Mouse (Mus musculus) hindbrain, embryonic 15.5 days (tissue): ENCODE data around the gene Ntrk3. TPM values are rescaled to one million over a fixed set of nuclear protein-coding genes. Genes with fewer than 3 reads are reported as not detected.

Experiments
- ATAC-seq: fragments of 200-750 bp; cut with Nextera tagmentation; 2 replicates; pipeline ENCODE4 v1.8.0; 2017; ENCODE audit warnings: low read depth, moderate number of reproducible peaks, moderate TSS enrichment; ENCODE audit not compliant: low FRiP score
- H3K27ac ChIP-seq: fragments of 300-500 bp; sonication (generic); replicated peaks from 2 replicates; pipeline ENCODE4 v1.5.1; 2015; ENCODE audit warnings: mild to moderate bottlenecking, inconsistent platforms
- H3K27me3 ChIP-seq: fragments of 300-500 bp; sonication (generic); 2 replicates; pipeline ENCODE4 v1.6.1; 2015; ENCODE audit warnings: control low read depth, inconsistent platforms
- H3K36me3 ChIP-seq: fragments of 300-500 bp; sonication (generic); 2 replicates; pipeline ENCODE4 v1.6.1; 2015; ENCODE audit warnings: control low read depth, inconsistent platforms
- H3K4me1 ChIP-seq: fragments of 300-500 bp; sonication (generic); replicated peaks from 2 replicates; pipeline ENCODE4 v1.6.1; 2015; ENCODE audit warnings: control low read depth, inconsistent platforms
- H3K4me2 ChIP-seq: fragments of 300-500 bp; sonication (generic); 2 replicates; pipeline ENCODE4 v1.6.1; 2015; ENCODE audit warnings: moderate library complexity, mild to moderate bottlenecking, inconsistent platforms
- H3K4me3 ChIP-seq: fragments of 300-500 bp; sonication (generic); 2 replicates; pipeline ENCODE4 v1.5.1; 2015; ENCODE audit warnings: mild to moderate bottlenecking, inconsistent platforms
- H3K9ac ChIP-seq: fragments of 300-500 bp; sonication (generic); 2 replicates; pipeline ENCODE4 v1.6.1; 2015; ENCODE audit warnings: inconsistent platforms
- H3K9me3 ChIP-seq: fragments of 300-500 bp; sonication (generic); 2 replicates; pipeline ENCODE4 v1.6.1; 2016; ENCODE audit warnings: control low read depth, inconsistent platforms
- WGBS: fragments of 180-500 bp; shearing (Covaris S2); methylation state at CpG from one replicate; pipeline ENCODE4 v1.1.7; 2015; 5-methylcytosine and 5-hydroxymethylcytosine counted together
- polyA plus RNA-seq: library from polyadenylated mRNA; unstranded; fragments of >200 nt; fragmentation: Nextera tagmentation; extraction: Ambion mirVana; gene quantifications from 2 replicates; pipeline ENCODE4 v1.2.1, GENCODE M21; 2015

Gene Ntrk3
- polyA plus RNA-seq, 1 experiment from 2014 or later, result 23.3 TPM

- no peaks in the 10 kb centered on the region for H3K36me3 ChIP-seq
- H3K9ac ChIP-seq, result no peak overlapping the region
- H3K27me3 ChIP-seq, result no peaks in the 10 kb centered on the region
- WGBS, result 25% methylated on average over 6 of the region's 6 CpGs
- peaks cover 9% of the 10 kb centered on the region; the same call in 1 of the 2 replicates for H3K4me1 ChIP-seq
- no peak overlapping the region for H3K4me3 ChIP-seq
- H3K27ac ChIP-seq, result no peak overlapping the region
- H3K4me2 ChIP-seq, result no peak overlapping the region
- ATAC-seq, result no peak
- H3K9me3 ChIP-seq, result no peaks in the 10 kb centered on the region
Measured at GRCm38 (mm10) chr7:78530286-78530685, 207.5 kb downstream of the Ntrk3 start.

GRCm38 (mm10) chr7:78528008-78528407 lies 209.8 kb downstream of the Ntrk3 start:
- Histone ChIP-seq H3K36me3 (no peaks in the 10 kb centered on the region), H3K4me2 (no peak overlapping the region), H3K9me3 (no peaks in the 10 kb centered on the region), H3K4me3 (no peak overlapping the region), H3K27me3 (no peaks in the 10 kb centered on the region), H3K27ac (no peak overlapping the region), H3K9ac (no peak overlapping the region), H3K4me1 (peaks cover 22% of the 10 kb centered on the region)
- no peak for ATAC-seq
- WGBS, result 72% methylated on average over 3 of the region's 3 CpGs

- no peak for ATAC-seq
- H3K9me3 ChIP-seq, result no peaks in the 10 kb centered on the region
- WGBS, result 46% methylated on average over 4 of the region's 4 CpGs
Measured at GRCm38 (mm10) chr7:78527564-78527963, 210.2 kb downstream of the Ntrk3 start.

GRCm38 (mm10) chr7:78520243-78520927 lies 217.4 kb downstream of the Ntrk3 start:
- Histone ChIP-seq H3K4me3 (no peak overlapping the region), H3K27me3 (no peaks in the 10 kb centered on the region), H3K4me1 (peaks cover 25% of the 10 kb centered on the region), H3K9me3 (no peaks in the 10 kb centered on the region), H3K9ac (no peak overlapping the region), H3K4me2 (no peak overlapping the region), H3K36me3 (peaks cover 10% of the 10 kb centered on the region), H3K27ac (no peak overlapping the region)
- WGBS, result 91% methylated on average over 9 of the region's 9 CpGs
- ATAC-seq, result no peak

More at GRCm38 (mm10) chr7:78527564-78527963, 210.2 kb downstream of the Ntrk3 start:
- no peak overlapping the region for H3K27ac ChIP-seq
- H3K9ac ChIP-seq, result no peak overlapping the region
- H3K27me3 ChIP-seq, result no peaks in the 10 kb centered on the region
- H3K4me3 ChIP-seq, result no peak overlapping the region
- H3K4me1 ChIP-seq, result peaks cover 22% of the 10 kb centered on the region
- no peaks in the 10 kb centered on the region for H3K36me3 ChIP-seq
- H3K4me2 ChIP-seq, result no peak overlapping the region

GRCm38 (mm10) chr7:78519689-78520088 lies 218.1 kb downstream of the Ntrk3 start:
- H3K9ac ChIP-seq, result no peak overlapping the region
- no peak overlapping the region for H3K27ac ChIP-seq
- no peak for ATAC-seq
- no peaks in the 10 kb centered on the region for H3K9me3 ChIP-seq
- H3K4me2 ChIP-seq, result no peak overlapping the region
- 74% methylated on average over 3 of the region's 3 CpGs for WGBS
- no peak overlapping the region for H3K4me3 ChIP-seq
- peaks cover 13% of the 10 kb centered on the region for H3K36me3 ChIP-seq
- H3K4me1 ChIP-seq, result peaks cover 20% of the 10 kb centered on the region
- H3K27me3 ChIP-seq, result no peaks in the 10 kb centered on the region

- no peak overlapping the region for H3K27ac ChIP-seq
- WGBS, result 73% methylated on average over 5 of the region's 5 CpGs
Measured at GRCm38 (mm10) chr7:78518760-78519363, 218.9 kb downstream of the Ntrk3 start.

GRCm38 (mm10) chr7:78515042-78515609 lies 222.7 kb downstream of the Ntrk3 start:
- WGBS, result 82% methylated on average over 7 of the region's 7 CpGs
- H3K4me1 ChIP-seq, result 0 out of 2 replicates have a peak, but pooled peaks cover 11% of the 10 kb centered on the region
- no peak for ATAC-seq
- no peak overlapping the region for H3K9ac ChIP-seq
- no peak overlapping the region for H3K4me3 ChIP-seq
- H3K9me3 ChIP-seq, result no peaks in the 10 kb centered on the region
- H3K27ac ChIP-seq, result no peak overlapping the region
- no peak overlapping the region for H3K4me2 ChIP-seq
- no peaks in the 10 kb centered on the region for H3K27me3 ChIP-seq
- H3K36me3 ChIP-seq, result peaks cover 32% of the 10 kb centered on the region

More at GRCm38 (mm10) chr7:78518760-78519363, 218.9 kb downstream of the Ntrk3 start:
- Histone ChIP-seq H3K4me1 (peaks cover 12% of the 10 kb centered on the region), H3K9ac (no peak overlapping the region), H3K9me3 (no peaks in the 10 kb centered on the region), H3K36me3 (peaks cover 18% of the 10 kb centered on the region), H3K4me2 (no peak overlapping the region), H3K4me3 (no peak overlapping the region), H3K27me3 (no peaks in the 10 kb centered on the region)
- ATAC-seq, result peak; percentile 65

GRCm38 (mm10) chr7:78507032-78507611 lies 230.7 kb downstream of the Ntrk3 start:
- ATAC-seq, result no peak
- WGBS, result 81% methylated on average over 2 of the region's 2 CpGs
- no peaks in the 10 kb centered on the region; the same call in 1 of the 2 replicates for H3K4me1 ChIP-seq
- no peak overlapping the region for H3K4me3 ChIP-seq
- peaks cover 4% of the 10 kb centered on the region; the same call in 1 of the 2 replicates for H3K36me3 ChIP-seq
- H3K27ac ChIP-seq, result no peak overlapping the region
- no peak overlapping the region for H3K4me2 ChIP-seq
- no peaks in the 10 kb centered on the region for H3K27me3 ChIP-seq
- no peak overlapping the region for H3K9ac ChIP-seq
- H3K9me3 ChIP-seq, result no peaks in the 10 kb centered on the region

GRCm38 (mm10) chr7:78500863-78501262 lies 236.9 kb downstream of the Ntrk3 start:
- 87% methylated on average over 5 of the region's 5 CpGs for WGBS
- no peaks in the 10 kb centered on the region for H3K9me3 ChIP-seq

GRCm38 (mm10) chr7:78499970-78500369 lies 237.8 kb downstream of the Ntrk3 start:
- no peaks in the 10 kb centered on the region for H3K36me3 ChIP-seq
- no peaks in the 10 kb centered on the region for H3K4me1 ChIP-seq
- 86% methylated on average over 1 of the region's 1 CpGs for WGBS
- H3K27ac ChIP-seq, result no peak overlapping the region
- H3K9ac ChIP-seq, result no peak overlapping the region
- H3K4me3 ChIP-seq, result no peak overlapping the region
- no peaks in the 10 kb centered on the region for H3K27me3 ChIP-seq
- no peaks in the 10 kb centered on the region for H3K9me3 ChIP-seq
- no peak for ATAC-seq
- H3K4me2 ChIP-seq, result no peak overlapping the region

More at GRCm38 (mm10) chr7:78500863-78501262, 236.9 kb downstream of the Ntrk3 start:
- no peak overlapping the region for H3K9ac ChIP-seq
- H3K27ac ChIP-seq, result no peak overlapping the region
- H3K4me1 ChIP-seq, result no peaks in the 10 kb centered on the region
- H3K27me3 ChIP-seq, result no peaks in the 10 kb centered on the region
- H3K4me3 ChIP-seq, result no peak overlapping the region
- ATAC-seq, result no peak
- no peak overlapping the region for H3K4me2 ChIP-seq
- H3K36me3 ChIP-seq, result no peaks in the 10 kb centered on the region

GRCm38 (mm10) chr7:78498356-78498755 lies 239.5 kb downstream of the Ntrk3 start:
- no peaks in the 10 kb centered on the region for H3K4me1 ChIP-seq
- H3K9ac ChIP-seq, result no peak overlapping the region
- 90% methylated on average over 4 of the region's 4 CpGs for WGBS
- no peaks in the 10 kb centered on the region for H3K27me3 ChIP-seq
- no peak overlapping the region for H3K27ac ChIP-seq
- no peaks in the 10 kb centered on the region for H3K9me3 ChIP-seq
- no peaks in the 10 kb centered on the region for H3K36me3 ChIP-seq
- ATAC-seq, result no peak
- H3K4me3 ChIP-seq, result no peak overlapping the region
- H3K4me2 ChIP-seq, result no peak overlapping the region

GRCm38 (mm10) chr7:78497819-78498218 lies 240.0 kb downstream of the Ntrk3 start:
- Histone ChIP-seq H3K36me3 (no peaks in the 10 kb centered on the region), H3K9me3 (no peaks in the 10 kb centered on the region), H3K27ac (no peak overlapping the region), H3K27me3 (no peaks in the 10 kb centered on the region), H3K4me2 (no peak overlapping the region), H3K4me3 (no peak overlapping the region), H3K9ac (no peak overlapping the region), H3K4me1 (no peaks in the 10 kb centered on the region)
- WGBS, result 62% methylated on average over 7 of the region's 7 CpGs
- ATAC-seq, result no peak
